Mouse (Mus musculus) embryonic facial prominence, embryonic 14.5 days (tissue): ENCODE data around the gene Ppef1. TPM values are rescaled to one million over a fixed set of nuclear protein-coding genes. Genes with fewer than 3 reads are reported as not detected.

Source experiments
- ATAC-seq: fragments of 200-750 bp; cut with Nextera tagmentation; 2 replicates; pipeline ENCODE4 v1.8.0; 2017; ENCODE audit warnings: low read depth, moderate number of reproducible peaks, moderate TSS enrichment
- DNase-seq: peaks from one replicate; pipeline ENCODE4 v3.0.0-alpha.2; 2015; ENCODE audit warnings: low spot score
- H3K27ac ChIP-seq: fragments of 300-500 bp; sonication (generic); replicated peaks from 2 replicates; pipeline ENCODE4 v1.5.1; 2014; ENCODE audit warnings: low read depth, mild to moderate bottlenecking, low read length, moderate library complexity
- H3K27me3 ChIP-seq: fragments of 300-500 bp; sonication (generic); replicated peaks from 2 replicates; pipeline ENCODE4 v1.6.1; 2014; ENCODE audit warnings: low read length; ENCODE audit not compliant: control insufficient read depth, insufficient read depth
- H3K36me3 ChIP-seq: fragments of 300-500 bp; sonication (generic); 2 replicates; pipeline ENCODE4 v1.6.1; 2014; ENCODE audit warnings: low read length, mixed read lengths; ENCODE audit not compliant: control insufficient read depth, insufficient read depth
- H3K4me1 ChIP-seq: fragments of 300-500 bp; sonication (generic); 2 replicates; pipeline ENCODE4 v1.6.1; 2014; ENCODE audit warnings: antibody characterized with exemption, low read length; ENCODE audit not compliant: control insufficient read depth, insufficient read depth
- H3K4me2 ChIP-seq: fragments of 300-500 bp; sonication (generic); 2 replicates; pipeline ENCODE4 v1.6.1; 2014; ENCODE audit warnings: low read depth, mild to moderate bottlenecking, low read length, moderate library complexity, mixed read lengths
- H3K4me3 ChIP-seq: fragments of 300-500 bp; sonication (generic); 2 replicates; pipeline ENCODE4 v1.5.1; 2014; ENCODE audit warnings: low read depth, mild to moderate bottlenecking, low read length
- H3K9ac ChIP-seq: fragments of 300-500 bp; sonication (generic); 2 replicates; pipeline ENCODE4 v1.6.1; 2014; ENCODE audit warnings: low read depth, mild to moderate bottlenecking, low read length, moderate library complexity, mixed read lengths
- H3K9me3 ChIP-seq: fragments of 300-500 bp; sonication (generic); 2 replicates; pipeline ENCODE4 v1.6.1; 2016; ENCODE audit warnings: low read length; ENCODE audit not compliant: control insufficient read depth
- WGBS: fragments of 180-500 bp; shearing (Covaris S2); extraction: QIAGEN DNeasy Blood & Tissue Kit; methylation state at CpG from one replicate; pipeline ENCODE4 v1.1.7; 2014; 5-methylcytosine and 5-hydroxymethylcytosine counted together
- polyA plus RNA-seq: library from polyadenylated mRNA; unstranded; fragments of >200 nt; fragmentation: Nextera tagmentation; extraction: Ambion mirVana; gene quantifications from 2 replicates; pipeline ENCODE4 v1.2.1, GENCODE M21; 2014

Gene Ppef1
- polyA plus RNA-seq, 1 experiment from 2014 or later = 4.5 TPM

DNA sequence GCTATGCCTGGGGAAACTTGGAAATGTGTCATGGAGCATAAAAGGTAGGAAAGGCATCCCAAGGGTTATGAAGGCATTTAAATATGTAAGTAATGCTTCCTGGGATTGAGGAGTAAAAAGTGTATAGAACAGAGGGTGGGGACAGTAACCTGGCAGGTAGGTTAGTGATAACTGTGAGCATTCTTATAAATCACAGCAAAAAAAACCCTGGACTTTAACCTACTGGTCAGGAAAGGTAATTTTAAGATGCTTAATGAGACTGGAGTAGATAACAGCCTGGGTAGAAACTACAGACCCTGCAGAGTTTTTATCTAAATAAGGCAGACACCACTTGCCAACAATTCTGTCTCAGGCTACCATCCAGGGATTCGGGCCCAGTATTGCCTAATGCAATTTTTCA is 13.1 kb upstream of the Ppef1 start:
- H3K36me3 ChIP-seq = no peaks in the 10 kb centered on the region
- H3K27me3 ChIP-seq = no peaks in the 10 kb centered on the region
- no peak overlapping the region for H3K9ac ChIP-seq
- no peaks in the 10 kb centered on the region for H3K4me1 ChIP-seq
- no peak overlapping the region for H3K4me2 ChIP-seq
- no peak overlapping the region for H3K27ac ChIP-seq
- H3K4me3 ChIP-seq = no peak overlapping the region
- WGBS = 73% methylated on average over 1 of the region's 1 CpGs
- DNase-seq = no peak
- no peak for ATAC-seq
- no peaks in the 10 kb centered on the region for H3K9me3 ChIP-seq

DNA sequence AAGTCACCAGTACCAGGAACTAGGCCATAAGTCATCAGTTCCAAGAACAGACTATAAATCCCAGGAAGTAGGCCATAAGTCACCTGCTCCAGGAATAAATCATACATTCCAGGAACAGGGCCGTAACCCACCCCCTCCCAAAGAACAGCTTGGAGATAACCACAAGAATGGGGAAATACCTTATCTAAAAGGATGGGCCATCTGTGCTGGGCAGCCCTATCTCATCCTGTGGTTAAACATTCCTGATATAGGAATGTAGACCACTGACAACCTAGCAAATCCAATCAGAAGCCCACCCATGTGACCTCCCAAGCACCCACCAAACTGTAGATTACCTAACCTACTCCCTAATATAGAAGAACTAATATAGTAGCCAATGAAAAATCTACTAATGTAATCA is 9.8 kb upstream of the Ppef1 start:
- H3K4me3 ChIP-seq = no peak overlapping the region
- WGBS = 77% methylated on average over 1 of the region's 1 CpGs
- H3K27ac ChIP-seq = no peak overlapping the region
- no peaks in the 10 kb centered on the region for H3K27me3 ChIP-seq
- no peaks in the 10 kb centered on the region for H3K4me1 ChIP-seq
- H3K9ac ChIP-seq = no peak overlapping the region
- H3K9me3 ChIP-seq = no peaks in the 10 kb centered on the region
- DNase-seq (no peak), ATAC-seq (no peak)
- no peak overlapping the region for H3K4me2 ChIP-seq
- H3K36me3 ChIP-seq = no peaks in the 10 kb centered on the region

DNA sequence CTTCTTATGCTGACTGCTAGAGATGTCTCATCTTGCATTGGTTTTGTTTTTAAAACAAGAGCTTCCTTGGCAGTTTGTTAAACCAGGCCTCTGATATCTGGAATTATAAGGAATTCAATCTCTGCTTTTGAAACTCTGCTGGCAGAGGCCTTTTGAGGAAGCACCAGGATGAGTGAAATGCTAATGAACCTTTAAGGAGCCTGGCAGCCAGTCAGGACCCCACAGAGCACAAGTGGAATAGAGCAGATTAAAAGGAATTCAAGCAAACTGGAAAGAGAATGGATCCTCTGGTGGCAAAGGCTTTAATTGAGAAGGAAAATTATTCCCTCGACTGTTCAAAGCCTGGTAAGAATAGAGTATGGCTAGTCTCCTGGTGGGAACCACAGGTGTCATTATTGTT is 36.4 kb downstream of the Ppef1 start:
- no peak for DNase-seq
- Histone ChIP-seq H3K4me2 (no peak overlapping the region), H3K9me3 (no peaks in the 10 kb centered on the region), H3K27ac (no peak overlapping the region), H3K27me3 (peaks cover 9% of the 10 kb centered on the region; the same call in 1 of the 2 replicates), H3K4me3 (no peak overlapping the region), H3K36me3 (no peaks in the 10 kb centered on the region), H3K4me1 (no peaks in the 10 kb centered on the region), H3K9ac (no peak overlapping the region)
- WGBS = 27% methylated on average over 1 of the region's 1 CpGs
- ATAC-seq = no peak

DNA sequence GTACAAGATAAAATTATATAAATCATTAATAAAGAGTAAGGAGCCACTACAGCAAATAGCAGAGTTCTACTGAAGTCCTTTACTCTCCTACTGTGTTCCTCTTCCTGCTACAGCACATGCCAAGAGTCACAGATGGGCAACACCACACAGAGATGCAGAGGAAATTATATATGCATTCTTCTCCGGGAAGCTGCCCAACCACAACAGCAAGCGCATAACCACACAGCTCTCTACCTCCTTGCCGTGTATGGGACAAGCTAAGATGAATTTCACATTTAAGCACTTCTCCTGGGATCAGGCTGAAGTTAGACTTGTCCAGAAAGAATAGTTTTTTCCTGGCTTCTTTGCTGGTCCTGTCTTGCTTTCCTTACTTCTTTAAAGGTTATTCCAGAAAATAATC is 44.0 kb downstream of the Ppef1 start:
- Histone ChIP-seq H3K9me3 (no peaks in the 10 kb centered on the region), H3K4me1 (no peaks in the 10 kb centered on the region), H3K36me3 (no peaks in the 10 kb centered on the region), H3K27me3 (no peaks in the 10 kb centered on the region), H3K4me2 (no peak overlapping the region), H3K27ac (no peak overlapping the region), H3K9ac (no peak overlapping the region), H3K4me3 (no peak overlapping the region)
- WGBS = 57% methylated on average over 3 of the region's 3 CpGs
- DNase-seq (peak; percentile 0), ATAC-seq (no peak)

DNA sequence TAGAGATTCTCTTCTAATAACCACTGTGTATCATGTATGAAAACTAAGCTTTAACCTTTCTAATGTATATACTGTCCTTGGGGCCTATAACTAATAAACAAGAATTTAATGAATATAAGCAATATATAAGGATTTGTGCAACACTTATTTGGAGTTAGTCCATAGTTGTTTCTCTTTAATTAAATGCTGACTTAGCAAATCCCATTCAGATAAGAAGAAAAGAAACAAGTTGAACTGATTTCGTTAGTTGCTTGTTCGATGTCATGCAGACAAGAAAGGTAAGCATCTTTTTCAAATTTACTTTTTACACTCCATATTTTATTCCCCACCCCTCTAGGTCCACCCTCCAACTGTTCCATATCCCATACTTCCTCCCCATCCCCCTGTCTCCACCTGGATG is 45.5 kb downstream of the Ppef1 start:
- Histone ChIP-seq H3K9me3 (no peaks in the 10 kb centered on the region), H3K36me3 (no peaks in the 10 kb centered on the region), H3K27ac (no peak overlapping the region), H3K4me1 (no peaks in the 10 kb centered on the region), H3K4me3 (no peak overlapping the region), H3K9ac (no peak overlapping the region), H3K27me3 (0 out of 2 replicates have a peak, but pooled peaks cover 2% of the 10 kb centered on the region), H3K4me2 (no peak overlapping the region)
- 89% methylated on average over 2 of the region's 2 CpGs for WGBS
- ATAC-seq (no peak), DNase-seq (no peak)

DNA sequence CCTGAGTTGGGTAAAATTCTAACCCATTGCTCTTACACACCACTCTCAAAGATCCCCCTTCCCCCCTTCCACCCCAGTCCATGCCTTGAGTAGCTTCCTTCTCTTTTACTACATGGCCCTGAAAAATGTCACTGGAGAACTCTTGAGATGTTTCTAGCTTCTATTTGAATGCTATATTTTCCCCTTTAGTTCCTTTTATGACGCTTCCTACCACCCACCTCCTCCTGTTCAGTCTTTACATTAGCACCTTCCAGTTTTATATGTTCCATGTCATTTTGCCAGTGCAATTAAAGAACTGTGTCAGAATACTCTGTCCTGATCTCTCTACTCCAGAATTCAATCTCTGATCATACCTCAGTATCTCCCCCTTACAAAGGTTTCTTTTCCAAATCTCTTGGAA is 65.6 kb downstream of the Ppef1 start:
- no peak for DNase-seq
- Histone ChIP-seq H3K4me2 (no peak overlapping the region), H3K36me3 (no peaks in the 10 kb centered on the region)

DNA sequence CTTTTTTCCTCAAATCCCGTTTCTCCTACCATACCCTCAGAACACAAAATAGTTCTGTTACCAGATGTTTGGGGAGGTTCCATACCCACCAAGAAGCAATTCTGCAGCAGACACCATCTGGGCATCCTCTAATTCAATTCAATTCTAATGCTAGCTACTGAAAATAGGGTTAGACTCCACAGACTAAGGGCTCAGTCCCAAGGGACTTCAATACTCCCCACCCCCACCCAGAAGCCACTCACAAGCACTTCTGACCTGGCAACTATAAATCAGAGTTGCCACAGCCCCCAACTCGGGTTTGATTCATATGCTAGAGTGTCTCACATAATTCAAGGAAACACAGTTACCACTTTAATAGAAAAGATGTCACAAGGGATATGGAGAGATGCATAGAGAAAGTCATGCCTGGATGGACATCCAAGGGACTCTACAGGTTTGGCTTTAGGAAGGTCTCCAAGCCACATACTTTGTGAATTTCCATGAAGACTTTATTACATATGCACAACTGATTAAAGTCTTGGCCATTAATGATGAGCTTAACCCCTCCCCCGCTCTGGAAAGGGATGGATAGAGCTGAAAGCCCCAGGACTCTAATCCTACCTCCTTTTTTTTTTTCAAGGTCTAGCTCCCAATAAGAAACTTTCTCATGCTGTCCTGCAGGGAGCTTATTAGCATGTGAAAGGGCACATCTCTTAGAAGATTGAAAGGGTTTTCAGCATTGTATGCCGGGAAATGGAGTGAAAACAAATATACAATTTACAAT is 124.5 kb downstream of the Ppef1 start:
- WGBS = 42% methylated on average over 4 of the region's 4 CpGs
- H3K4me3 ChIP-seq = no peak overlapping the region
- no peaks in the 10 kb centered on the region; the same call in 1 of the 2 replicates for H3K27me3 ChIP-seq
- no peaks in the 10 kb centered on the region for H3K36me3 ChIP-seq
- H3K4me2 ChIP-seq = no peak overlapping the region
- H3K4me1 ChIP-seq = no peaks in the 10 kb centered on the region
- no peak overlapping the region for H3K27ac ChIP-seq
- no peak overlapping the region for H3K9ac ChIP-seq
- DNase-seq (no peak), ATAC-seq (no peak)
- no peaks in the 10 kb centered on the region for H3K9me3 ChIP-seq

More for the DNA sequence above, 65.6 kb downstream of the Ppef1 start:
- Histone ChIP-seq H3K27me3 (no peaks in the 10 kb centered on the region), H3K9me3 (no peaks in the 10 kb centered on the region), H3K4me1 (no peaks in the 10 kb centered on the region), H3K9ac (no peak overlapping the region), H3K4me3 (no peak overlapping the region), H3K27ac (no peak overlapping the region)
- ATAC-seq = no peak
- 87% methylated on average over 1 of the region's 1 CpGs for WGBS

DNA sequence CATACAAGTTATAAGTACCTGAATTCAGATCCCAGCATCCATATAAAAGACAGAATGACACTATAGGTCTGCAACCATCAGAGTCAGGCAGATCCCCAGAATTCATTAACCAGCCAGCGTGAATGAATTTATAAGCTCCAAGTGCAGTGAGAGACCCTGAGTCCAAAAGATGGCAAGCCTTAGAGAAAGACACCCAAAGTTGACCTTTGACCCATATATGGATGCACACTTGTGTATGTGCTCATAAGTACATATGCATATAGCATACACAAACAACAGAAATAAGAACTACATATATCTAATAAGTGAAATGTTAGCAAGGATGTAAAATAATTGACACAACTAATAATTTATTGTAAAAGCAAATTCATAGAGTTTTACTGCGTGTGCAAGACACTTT is 125.1 kb downstream of the Ppef1 start:
- H3K4me2 ChIP-seq = no peak overlapping the region
- WGBS = 79% methylated on average over 2 of the region's 2 CpGs

DNA sequence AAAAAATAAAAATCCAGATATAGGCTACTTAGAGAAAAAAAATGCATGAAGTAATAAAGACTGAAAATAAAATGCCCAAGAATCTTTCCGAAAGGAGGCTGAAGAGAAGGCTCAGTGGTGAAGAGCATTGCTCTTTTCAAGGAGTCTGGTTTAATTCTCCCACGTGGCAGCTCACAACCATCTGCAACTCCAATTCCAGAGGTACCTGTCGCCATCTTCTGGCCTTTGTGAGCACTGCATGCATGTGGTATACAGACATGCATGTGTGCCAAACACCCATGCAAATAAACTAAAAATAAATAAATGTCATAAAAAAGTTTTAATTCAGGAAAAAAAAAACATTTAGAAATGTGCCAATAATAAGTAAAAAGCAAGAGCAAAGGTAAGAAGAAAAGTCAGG is 125.7 kb downstream of the Ppef1 start:
- H3K27me3 ChIP-seq = no peaks in the 10 kb centered on the region; the same call in 1 of the 2 replicates
- H3K4me1 ChIP-seq = no peaks in the 10 kb centered on the region
- 38% methylated on average over 3 of the region's 3 CpGs for WGBS
- no peaks in the 10 kb centered on the region for H3K9me3 ChIP-seq
- ATAC-seq = no peak
- H3K4me2 ChIP-seq = no peak overlapping the region
- no peak overlapping the region for H3K27ac ChIP-seq
- no peak overlapping the region for H3K9ac ChIP-seq
- H3K36me3 ChIP-seq = no peaks in the 10 kb centered on the region
- no peak overlapping the region for H3K4me3 ChIP-seq
- no peak for DNase-seq

More for the DNA sequence above, 125.1 kb downstream of the Ppef1 start:
- no peaks in the 10 kb centered on the region; the same call in 1 of the 2 replicates for H3K27me3 ChIP-seq
- no peak overlapping the region for H3K27ac ChIP-seq
- H3K9ac ChIP-seq = no peak overlapping the region
- no peaks in the 10 kb centered on the region for H3K36me3 ChIP-seq
- H3K4me3 ChIP-seq = no peak overlapping the region
- H3K4me1 ChIP-seq = no peaks in the 10 kb centered on the region
- DNase-seq = no peak
- H3K9me3 ChIP-seq = no peaks in the 10 kb centered on the region
- no peak for ATAC-seq
